Mouse (Mus musculus) urinary bladder, adult 2 months (tissue): ENCODE data around the gene Syna. TPM values are rescaled to one million over a fixed set of nuclear protein-coding genes. Genes with fewer than 3 reads are reported as not detected.

Experiments
- DNase-seq: peaks from one replicate; pipeline ENCODE4 v3.0.0; 2022; ENCODE audit warnings: low spot score
- polyA plus RNA-seq: library from polyadenylated mRNA; depleted of rRNA; stranded (reverse); fragments of >200 nt; gene quantifications from 2 replicates; pipeline ENCODE4 v1.2.3, GENCODE M21; 2012; rRNA removed

Syna gene
- polyA plus RNA-seq, 1 experiment: 0.10 TPM

GRCm38 (mm10) chr5:134530830-134531229, 29.1 kb downstream of the Syna start:
- no peak for DNase-seq

- no peak for DNase-seq
Observed at GRCm38 (mm10) chr5:134528488-134528887, 31.5 kb downstream of the Syna start.

- no peak for DNase-seq
Observed at GRCm38 (mm10) chr5:134525971-134526711, 33.8 kb downstream of the Syna start.

DNA sequence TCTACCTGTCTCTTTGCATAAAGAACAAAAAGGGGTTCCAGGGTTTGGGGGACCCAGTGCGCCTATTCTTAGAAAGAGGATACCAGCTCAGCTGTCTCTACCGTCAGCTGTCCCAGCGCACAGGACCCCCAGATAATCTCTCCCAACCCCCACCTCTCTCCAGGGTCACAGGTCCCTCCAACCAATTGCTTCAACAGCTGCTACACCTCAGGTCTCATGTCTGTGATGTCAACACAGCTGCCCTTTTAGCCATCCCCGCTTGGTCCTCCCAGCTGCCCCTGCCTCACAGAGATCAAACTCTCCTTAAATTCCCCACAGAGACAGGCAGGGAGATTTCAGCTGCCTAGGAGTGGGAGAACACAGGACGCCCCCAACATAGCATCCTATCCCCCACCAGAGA, 36.2 kb downstream of the Syna start:
- DNase-seq: no peak

- no peak for DNase-seq
Observed at GRCm38 (mm10) chr5:134522524-134522923, 37.4 kb downstream of the Syna start.

DNA sequence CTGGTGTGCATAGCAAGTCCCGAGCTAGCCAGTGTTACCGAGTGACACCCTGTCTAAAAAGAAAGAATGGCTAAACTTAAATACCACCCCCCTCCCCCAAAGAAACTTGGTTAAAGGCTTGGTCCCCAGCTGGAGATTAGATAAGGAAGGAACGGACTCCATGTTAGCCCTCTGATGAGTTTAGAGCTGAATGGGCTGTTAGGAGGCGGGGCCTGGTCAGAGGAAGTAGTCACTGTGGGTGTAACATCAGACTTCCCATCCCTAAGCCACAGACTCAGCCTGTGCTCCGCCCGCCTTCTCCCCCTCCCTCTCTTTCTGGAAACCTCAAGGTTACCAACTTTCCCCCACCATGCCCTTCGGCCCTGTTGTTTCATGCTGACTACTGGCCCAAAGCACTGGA, 38.2 kb downstream of the Syna start:
- DNase-seq: no peak

DNA sequence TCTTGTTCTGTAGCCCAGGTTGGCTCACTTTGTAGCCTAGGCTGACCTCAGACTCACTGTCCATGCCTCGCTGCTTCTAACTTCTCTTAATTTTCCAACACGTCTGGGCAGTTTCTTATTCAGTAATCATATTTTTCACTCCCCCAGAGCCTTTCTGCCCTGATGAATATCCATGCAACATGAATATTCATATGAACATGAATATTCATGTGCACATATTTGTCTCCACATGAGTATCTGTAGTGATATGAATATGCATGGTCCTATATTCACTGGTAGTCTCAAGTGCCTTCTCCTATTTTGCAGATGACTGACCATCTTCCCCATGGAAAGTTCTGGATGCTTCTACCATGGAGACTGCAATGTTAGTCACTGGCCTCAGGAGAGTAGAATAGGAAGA, 38.8 kb downstream of the Syna start:
- DNase-seq: no peak

GRCm38 (mm10) chr5:134520120-134520519, 39.9 kb downstream of the Syna start:
- no peak for DNase-seq

- DNase-seq: no peak
Observed at GRCm38 (mm10) chr5:134519471-134519870, 40.5 kb downstream of the Syna start.

DNA sequence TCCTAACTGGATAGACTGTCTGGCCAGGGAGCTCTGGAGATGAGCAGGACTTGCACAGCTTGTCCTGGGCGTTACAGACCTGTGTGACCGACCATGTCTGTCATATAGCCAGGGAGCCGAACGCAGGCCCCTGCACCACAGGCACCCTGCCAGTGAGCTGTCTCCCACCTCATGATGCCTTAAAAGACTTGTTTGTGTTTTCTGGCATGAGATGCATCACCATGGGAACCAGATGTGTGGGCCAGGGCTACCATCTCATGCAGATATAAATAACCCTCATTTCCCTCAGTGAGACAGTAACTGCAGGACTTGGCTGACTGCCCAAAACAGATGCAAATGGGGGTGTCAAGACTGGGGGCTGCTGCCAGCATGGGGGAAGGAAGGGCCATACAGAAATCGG, 47.9 kb downstream of the Syna start:
- DNase-seq: no peak

DNA sequence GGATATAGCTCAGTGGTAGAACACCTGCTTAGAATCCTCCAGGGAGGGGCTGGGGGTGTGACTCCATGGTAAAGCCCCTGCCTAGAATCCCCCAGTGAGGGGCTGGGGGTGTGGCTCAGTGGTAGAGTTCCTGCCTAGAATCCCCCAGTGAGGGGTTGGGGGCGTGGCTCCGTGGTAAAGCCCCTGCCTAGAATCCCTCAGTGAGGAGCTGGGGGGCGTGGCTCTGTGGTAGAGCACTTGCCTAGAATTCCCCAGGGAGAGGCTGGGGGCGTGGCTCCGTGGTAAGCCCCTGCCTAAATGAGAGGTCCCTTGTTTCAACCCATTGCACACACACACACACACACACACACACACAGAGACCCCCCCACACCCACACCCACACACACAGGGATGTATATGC, 49.7 kb downstream of the Syna start:
- DNase-seq: no peak

DNA sequence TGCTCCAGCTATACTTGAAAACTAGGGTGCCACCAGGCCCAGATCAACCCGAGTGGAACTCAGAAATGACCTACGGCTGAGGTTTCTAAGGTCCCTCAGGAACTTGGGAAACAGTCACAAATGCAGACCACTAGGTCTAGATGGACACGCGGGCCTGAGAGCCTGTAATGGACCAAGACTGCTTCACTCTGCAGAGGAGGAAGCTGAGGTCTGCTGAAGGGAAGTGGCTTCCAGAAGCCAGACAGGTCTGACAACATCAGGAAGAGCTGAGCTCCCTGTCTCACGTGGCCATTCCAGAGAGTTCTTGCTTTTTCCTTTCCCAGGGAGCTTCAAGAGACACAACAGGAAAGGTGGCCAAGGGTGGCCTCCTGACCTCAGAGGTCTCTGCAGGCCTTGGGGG, 51.0 kb downstream of the Syna start:
- DNase-seq: no peak

Other genes with a start within 250 kb of the Syna start
- 152 and 161 TPM in 2 replicates for gene Gtf2i, start 245.4 kb downstream of the Syna start, polyA plus RNA-seq
- gene Gtf2ird1, start 103.5 kb downstream of the Syna start, polyA plus RNA-seq: 27.1 and 31.5 TPM in 2 replicates
- 11.1 and 15.6 TPM in 2 replicates for gene Clip2, start 7.7 kb downstream of the Syna start, polyA plus RNA-seq
- 69.2 and 82.6 TPM in 2 replicates for gene Rfc2, start 21.2 kb upstream of the Syna start, polyA plus RNA-seq
- 6.9 TPM in 2 replicates for gene Lat2, start 54.9 kb upstream of the Syna start, polyA plus RNA-seq
- 221 and 232 TPM in 2 replicates for gene Eif4h, start 79.3 kb upstream of the Syna start, polyA plus RNA-seq
- 10.6 and 12.6 TPM in 2 replicates for gene Limk1, start 128.4 kb upstream of the Syna start, polyA plus RNA-seq
- 75.6 and 76.3 TPM in 2 replicates for gene Eln, start 187.2 kb upstream of the Syna start, polyA plus RNA-seq